Mouse (Mus musculus) left cerebral cortex, postnatal 14 days (tissue): ENCODE data around the gene Fgf9. TPM values are rescaled to one million over a fixed set of nuclear protein-coding genes. Genes with fewer than 3 reads are reported as not detected.

Experiments
- DNase-seq, 2 experiments: peaks; one replicate each; pipeline ENCODE4 v3.0.0; 2021 to 2022; ENCODE audit warnings: low spot score in 2 of 2, mixed read lengths in 1 of 2
- intact Hi-C: fragments of 180-260 bp; cut with DNase I; formaldehyde crosslinking; loops from one replicate; pipeline ENCODE4 v1.15.1; 2025
- total RNA-seq, 2 experiments: library from RNA; stranded (reverse); gene quantifications; 2 replicates each; pipeline ENCODE4 v1.2.3; 2021

Fgf9 gene
- total RNA-seq, 2 experiments from 2014 or later: 20.9 to 22.2 TPM

GRCm38 (mm10) chr14:58079471-58079870 lies 9.1 kb downstream of the Fgf9 start:
- intact Hi-C loops: loop anchor here (10.0 kb wide), 1 partner anchor 125 kb away; no protein-coding TSS in a partner anchor
- DNase-seq: no peak

GRCm38 (mm10) chr14:58081955-58082354 lies 11.6 kb downstream of the Fgf9 start:
- DNase-seq: no peak
- intact Hi-C loops: no loop called here

- intact Hi-C loops: no loop called here
- no peak for DNase-seq
These were observed 13.9 kb downstream of the Fgf9 start for GRCm38 (mm10) chr14:58084240-58084639.

GRCm38 (mm10) chr14:58087326-58087725 lies 17.0 kb downstream of the Fgf9 start:
- intact Hi-C loops: no loop called here
- DNase-seq: no peak

- no peak for DNase-seq
- intact Hi-C loops: no loop called here
These were observed 19.1 kb downstream of the Fgf9 start for GRCm38 (mm10) chr14:58089486-58089885.

- no peak for DNase-seq
- intact Hi-C loops: no loop called here
These were observed 21.0 kb downstream of the Fgf9 start for GRCm38 (mm10) chr14:58091321-58091720.

- intact Hi-C loops: no loop called here
- no peak for DNase-seq
These were observed 29.3 kb downstream of the Fgf9 start for GRCm38 (mm10) chr14:58099599-58099998.

- DNase-seq: no peak
- intact Hi-C loops: no loop called here
These were observed 31.0 kb downstream of the Fgf9 start for GRCm38 (mm10) chr14:58101298-58101697.

GRCm38 (mm10) chr14:58104266-58104665 lies 33.9 kb downstream of the Fgf9 start:
- intact Hi-C loops: no loop called here
- DNase-seq: no peak

GRCm38 (mm10) chr14:58105596-58105995 lies 35.2 kb downstream of the Fgf9 start:
- no peak for DNase-seq

GRCm38 (mm10) chr14:58109601-58110000 lies 39.3 kb downstream of the Fgf9 start:
- no peak for DNase-seq
- intact Hi-C loops: no loop called here

More at GRCm38 (mm10) chr14:58105596-58105995, 35.2 kb downstream of the Fgf9 start:
- intact Hi-C loops: no loop called here

- no peak for DNase-seq
- intact Hi-C loops: no loop called here
These were observed 41.2 kb downstream of the Fgf9 start for GRCm38 (mm10) chr14:58111562-58111961.

- no peak for DNase-seq
- intact Hi-C loops: no loop called here
These were observed 42.0 kb downstream of the Fgf9 start for GRCm38 (mm10) chr14:58112341-58112740.

- no peak for DNase-seq
- intact Hi-C loops: no loop called here
These were observed 42.8 kb downstream of the Fgf9 start for GRCm38 (mm10) chr14:58113180-58113579.

GRCm38 (mm10) chr14:58114146-58114545 lies 43.8 kb downstream of the Fgf9 start:
- intact Hi-C loops: no loop called here
- no peak for DNase-seq

- DNase-seq: no peak
- intact Hi-C loops: no loop called here
These were observed 54.3 kb downstream of the Fgf9 start for GRCm38 (mm10) chr14:58124625-58125024.

GRCm38 (mm10) chr14:58126508-58126907 lies 56.2 kb downstream of the Fgf9 start:
- intact Hi-C loops: no loop called here
- DNase-seq: peak; percentile 34 to 49

- no peak for DNase-seq
- intact Hi-C loops: no loop called here
These were observed 69.2 kb downstream of the Fgf9 start for GRCm38 (mm10) chr14:58139506-58140055.

- peak in 1 of 2 experiments; percentile 37 for DNase-seq
- intact Hi-C loops: no loop called here
These were observed 79.5 kb downstream of the Fgf9 start for GRCm38 (mm10) chr14:58149637-58150470.

- no peak for DNase-seq
- intact Hi-C loops: no loop called here
These were observed 80.1 kb downstream of the Fgf9 start for GRCm38 (mm10) chr14:58150471-58150855.

- DNase-seq: no peak
- intact Hi-C loops: no loop called here
These were observed 81.8 kb downstream of the Fgf9 start for GRCm38 (mm10) chr14:58152110-58152509.
